12 mouse cellular contexts compared by ENCODE assay signal in genomic region chr19:40409500-40410035, GRCm38 (mm10).
A peak's percentile ranks its signal among the peaks of the same experiment; 100 is the strongest.
DNase-seq lines count a peak whose midpoint lies in the region; ATAC-seq and TF ChIP-seq lines count a peak whose summit lies in the region.
"Had no signal": no experiment of that assay in that cellular context is flagged by ENCODE, and none has a peak within 500 bp of the region (broad histone marks: within the 10 kb centered on the region; RNA-seq: fewer than 3 reads in every experiment).

No protein-coding gene starts in this region.

- no peak overlapping the region for H3K9ac ChIP-seq in hindbrain, embryonic 16.5 days (ENCODE audit: low read depth, low read length)
- no peak overlapping the region for H3K9ac ChIP-seq in hindbrain, embryonic 13.5 days
- H3K9ac ChIP-seq in limb, embryonic 15.5 days = no peak overlapping the region

- 81% methylated on average over 11 of the region's 11 CpGs for WGBS in hindbrain, embryonic 16.5 days
- WGBS in hindbrain, embryonic 13.5 days = 84% methylated on average over 11 of the region's 11 CpGs
- 76% methylated on average over 11 of the region's 11 CpGs for WGBS in limb, embryonic 15.5 days

- H3K36me3 ChIP-seq in hindbrain, embryonic 16.5 days (ENCODE audit: control insufficient read depth, insufficient read depth, low read length) = no peaks in the 10 kb centered on the region
- 0 out of 2 replicates have a peak, but pooled peaks cover 3% of the 10 kb centered on the region for H3K36me3 ChIP-seq in hindbrain, embryonic 13.5 days
- H3K36me3 ChIP-seq in E14TG2a.4 (ENCODE audit: insufficient read depth, low read length) = no peaks in the 10 kb centered on the region
- H3K36me3 ChIP-seq in limb, embryonic 15.5 days = no peaks in the 10 kb centered on the region

- TF ChIP-seq CTCF in E14TG2a.4 (conservative IDR thresholded peaks at IDR 0.05; ENCODE audit: low read length) = no peak

- no peak overlapping the region for H3K4me3 ChIP-seq in hindbrain, embryonic 16.5 days (ENCODE audit: low read length)
- no peak overlapping the region for H3K4me3 ChIP-seq in hindbrain, embryonic 13.5 days
- peak overlapping the region; percentile 54 for H3K4me3 ChIP-seq in E14TG2a.4 (replicated peaks; ENCODE audit: low read length)
- H3K4me3 ChIP-seq in limb, embryonic 15.5 days = no peak overlapping the region
- H3K4me3 ChIP-seq: myocyte had no signal

- no peak overlapping the region for H3K4me2 ChIP-seq in hindbrain, embryonic 16.5 days (ENCODE audit: low read length)
- H3K4me2 ChIP-seq in hindbrain, embryonic 13.5 days = no peak overlapping the region
- H3K4me2 ChIP-seq in limb, embryonic 15.5 days = no peak overlapping the region

- no peak for ATAC-seq in hindbrain, embryonic 16.5 days
- ATAC-seq in hindbrain, embryonic 13.5 days (ENCODE audit: low FRiP score) = no peak
- ATAC-seq in limb, embryonic 15.5 days (ENCODE audit: insufficient number of reproducible peaks, low FRiP score, low TSS enrichment, low read depth) = no peak
- ATAC-seq in granulocyte monocyte progenitor cell, adult 5-6 weeks (replicated peaks; ENCODE audit: poor library complexity, severe bottlenecking) = no peak

- peak overlapping the region; percentile 36 for H3K27ac ChIP-seq in hindbrain, embryonic 16.5 days (ENCODE audit: low read depth, low read length)
- no peak overlapping the region for H3K27ac ChIP-seq in hindbrain, embryonic 13.5 days
- peak overlapping the region; percentile 73 for H3K27ac ChIP-seq in limb, embryonic 15.5 days

- H3K27me3 ChIP-seq in hindbrain, embryonic 16.5 days (replicated peaks; ENCODE audit: control insufficient read depth, insufficient read depth, low read length) = no peaks in the 10 kb centered on the region
- no peaks in the 10 kb centered on the region for H3K27me3 ChIP-seq in hindbrain, embryonic 13.5 days
- H3K27me3 ChIP-seq in E14TG2a.4 (ENCODE audit: insufficient read depth, low read length) = no peaks in the 10 kb centered on the region
- H3K27me3 ChIP-seq in limb, embryonic 15.5 days = no peaks in the 10 kb centered on the region

- DNase-seq in R1 (ENCODE audit: low read depth, low spot score) = peak; percentile 67
- no peak for DNase-seq in gastrocnemius, postnatal 10 days
- DNase-seq: adrenal gland, postnatal 14 days; lung, postnatal 14 days; right cerebral cortex, postnatal 4 days; thymus, postnatal 36 days had no signal

- H3K4me1 ChIP-seq in hindbrain, embryonic 16.5 days (ENCODE audit: control insufficient read depth, insufficient read depth, low read depth, low read length) = peaks cover 7% of the 10 kb centered on the region; the same call in 1 of the 2 replicates
- peaks cover 24% of the 10 kb centered on the region for H3K4me1 ChIP-seq in hindbrain, embryonic 13.5 days (replicated peaks)
- H3K4me1 ChIP-seq in E14TG2a.4 (replicated peaks; ENCODE audit: low read depth, low read length) = peaks cover 15% of the 10 kb centered on the region
- H3K4me1 ChIP-seq in limb, embryonic 15.5 days = peaks cover 24% of the 10 kb centered on the region

- H3K9me3 ChIP-seq in hindbrain, embryonic 16.5 days (ENCODE audit: control insufficient read depth, low read length) = no peaks in the 10 kb centered on the region
- H3K9me3 ChIP-seq in hindbrain, embryonic 13.5 days = no peaks in the 10 kb centered on the region
- H3K9me3 ChIP-seq in E14TG2a.4 (ENCODE audit: low read length) = no peaks in the 10 kb centered on the region
- no peaks in the 10 kb centered on the region for H3K9me3 ChIP-seq in limb, embryonic 15.5 days
